Mouse (Mus musculus) midbrain, embryonic 11.5 days (tissue): Measurements from ENCODE around the gene Runx2. TPM values are rescaled to one million over a fixed set of nuclear protein-coding genes. Genes with fewer than 3 reads are reported as not detected.

ENCODE experiments used
- ATAC-seq: fragments of 200-750 bp; cut with Nextera tagmentation; 2 replicates; pipeline ENCODE4 v1.8.0; 2017; ENCODE audit warnings: moderate TSS enrichment, moderate library complexity; ENCODE audit not compliant: low FRiP score
- DNase-seq: peaks from one replicate; pipeline ENCODE4 v3.0.0; 2015; ENCODE audit warnings: low spot score; ENCODE audit errors: missing footprints
- H3K27ac ChIP-seq: fragments of 300-500 bp; sonication (generic); 2 replicates; pipeline ENCODE4 v1.5.1; 2014; ENCODE audit warnings: low read depth, low read length
- H3K27me3 ChIP-seq: fragments of 300-500 bp; sonication (generic); 2 replicates; pipeline ENCODE4 v1.6.1; 2014; ENCODE audit warnings: mild to moderate bottlenecking, low read length, moderate library complexity, mixed read lengths; ENCODE audit not compliant: control insufficient read depth, insufficient read depth
- H3K36me3 ChIP-seq: fragments of 300-500 bp; sonication (generic); 2 replicates; pipeline ENCODE4 v1.6.1; 2014; ENCODE audit warnings: mild to moderate bottlenecking, low read length, moderate library complexity, mixed read lengths; ENCODE audit not compliant: control insufficient read depth, insufficient read depth
- H3K4me1 ChIP-seq: fragments of 300-500 bp; sonication (generic); 2 replicates; pipeline ENCODE4 v1.6.1; 2014; ENCODE audit warnings: low read length; ENCODE audit not compliant: control insufficient read depth, insufficient read depth
- H3K4me2 ChIP-seq: fragments of 300-500 bp; sonication (generic); 2 replicates; pipeline ENCODE4 v1.6.1; 2014; ENCODE audit warnings: mild to moderate bottlenecking, moderate library complexity
- H3K4me3 ChIP-seq: fragments of 300-500 bp; sonication (generic); 2 replicates; pipeline ENCODE4 v1.5.1; 2014; ENCODE audit warnings: low read depth, low read length
- H3K9ac ChIP-seq: fragments of 300-500 bp; sonication (generic); 2 replicates; pipeline ENCODE4 v1.6.1; 2014; ENCODE audit warnings: low read length
- H3K9me3 ChIP-seq: fragments of 300-500 bp; sonication (generic); 2 replicates; pipeline ENCODE4 v1.6.1; 2016; ENCODE audit warnings: low read length; ENCODE audit not compliant: control insufficient read depth
- WGBS: fragments of 180-500 bp; shearing (Covaris S2); extraction: QIAGEN DNeasy Blood & Tissue Kit; methylation state at CpG from one replicate; pipeline ENCODE4 v1.1.7; 2014; 5-methylcytosine and 5-hydroxymethylcytosine counted together
- polyA plus RNA-seq: library from polyadenylated mRNA; unstranded; fragments of >200 nt; fragmentation: Nextera tagmentation; extraction: Ambion mirVana; gene quantifications from 2 replicates; pipeline ENCODE4 v1.2.1, GENCODE M21; 2014

Runx2 gene
- polyA plus RNA-seq, 1 experiment from 2014 or later = 0.46 TPM

- Histone ChIP-seq H3K27ac (no peak overlapping the region), H3K36me3 (no peaks in the 10 kb centered on the region), H3K4me2 (no peak overlapping the region), H3K4me3 (no peak overlapping the region), H3K4me1 (no peaks in the 10 kb centered on the region), H3K9ac (no peak overlapping the region), H3K27me3 (no peaks in the 10 kb centered on the region), H3K9me3 (no peaks in the 10 kb centered on the region)
- 94% methylated on average over 4 of the region's 4 CpGs for WGBS
- DNase-seq = no peak
- ATAC-seq = no peak
Measured at GRCm38 (mm10) chr17:44463679-44464078, 350.9 kb downstream of the Runx2 start.

- Histone ChIP-seq H3K27me3 (no peaks in the 10 kb centered on the region), H3K4me2 (no peak overlapping the region), H3K27ac (no peak overlapping the region), H3K4me3 (no peak overlapping the region), H3K36me3 (no peaks in the 10 kb centered on the region), H3K9ac (no peak overlapping the region), H3K9me3 (no peaks in the 10 kb centered on the region), H3K4me1 (no peaks in the 10 kb centered on the region)
- WGBS = 86% methylated on average over 6 of the region's 6 CpGs
- ATAC-seq (no peak), DNase-seq (no peak)
Measured at GRCm38 (mm10) chr17:44460156-44460555, 354.4 kb downstream of the Runx2 start.

- Histone ChIP-seq H3K27me3 (no peaks in the 10 kb centered on the region), H3K27ac (no peak overlapping the region), H3K4me2 (no peak overlapping the region), H3K36me3 (no peaks in the 10 kb centered on the region), H3K9ac (no peak overlapping the region), H3K9me3 (no peaks in the 10 kb centered on the region), H3K4me3 (no peak overlapping the region), H3K4me1 (no peaks in the 10 kb centered on the region)
- WGBS = 89% methylated on average over 4 of the region's 4 CpGs
- no peak for ATAC-seq
- no peak for DNase-seq
Measured at GRCm38 (mm10) chr17:44459029-44459428, 355.6 kb downstream of the Runx2 start.

- no peak for ATAC-seq
- H3K9ac ChIP-seq = no peak overlapping the region
- no peaks in the 10 kb centered on the region for H3K27me3 ChIP-seq
- H3K36me3 ChIP-seq = no peaks in the 10 kb centered on the region
- H3K4me3 ChIP-seq = no peak overlapping the region
- H3K27ac ChIP-seq = no peak overlapping the region
- WGBS = 78% methylated on average over 3 of the region's 3 CpGs
- DNase-seq = peak; percentile 62
- no peaks in the 10 kb centered on the region for H3K4me1 ChIP-seq
- H3K4me2 ChIP-seq = no peak overlapping the region
- H3K9me3 ChIP-seq = no peaks in the 10 kb centered on the region
Measured at GRCm38 (mm10) chr17:44456696-44457095, 357.9 kb downstream of the Runx2 start.

- Histone ChIP-seq H3K27ac (no peak overlapping the region), H3K9ac (no peak overlapping the region), H3K9me3 (no peaks in the 10 kb centered on the region), H3K4me2 (no peak overlapping the region), H3K4me1 (no peaks in the 10 kb centered on the region), H3K4me3 (no peak overlapping the region), H3K27me3 (no peaks in the 10 kb centered on the region), H3K36me3 (no peaks in the 10 kb centered on the region)
- ATAC-seq (peak; percentile 77), DNase-seq (peak; percentile 93)
- 36% methylated on average over 12 of the region's 12 CpGs for WGBS
Measured at GRCm38 (mm10) chr17:44455681-44456600, 358.7 kb downstream of the Runx2 start.

GRCm38 (mm10) chr17:44449915-44450471 lies 364.6 kb downstream of the Runx2 start:
- WGBS = 85% methylated on average over 9 of the region's 9 CpGs
- H3K27ac ChIP-seq = no peak overlapping the region

More at GRCm38 (mm10) chr17:44449915-44450471, 364.6 kb downstream of the Runx2 start:
- DNase-seq (no peak), ATAC-seq (no peak)
- no peaks in the 10 kb centered on the region for H3K4me1 ChIP-seq
- H3K4me2 ChIP-seq = no peak overlapping the region
- H3K27me3 ChIP-seq = no peaks in the 10 kb centered on the region
- no peaks in the 10 kb centered on the region for H3K9me3 ChIP-seq
- H3K4me3 ChIP-seq = no peak overlapping the region
- no peak overlapping the region for H3K9ac ChIP-seq
- H3K36me3 ChIP-seq = no peaks in the 10 kb centered on the region

Other genes starting within 250 kb of the Runx2 start
- 27.0 and 33.6 TPM in 2 replicates for gene Supt3, start 37.6 kb downstream of the Runx2 start, polyA plus RNA-seq